Mouse (Mus musculus): ENCODE measurements around the gene Gbp5. TPM values are rescaled to one million over a fixed set of nuclear protein-coding genes. Genes with fewer than 3 reads are reported as not detected.
"Not testable (repeated sequence)": the region's sequence is repeated elsewhere in the genome, so short reads cannot be mapped to it uniquely, and the experiment has no call there.

The Gbp5 gene
- polyA plus RNA-seq, 1 experiment: 0.10 TPM

DNA sequence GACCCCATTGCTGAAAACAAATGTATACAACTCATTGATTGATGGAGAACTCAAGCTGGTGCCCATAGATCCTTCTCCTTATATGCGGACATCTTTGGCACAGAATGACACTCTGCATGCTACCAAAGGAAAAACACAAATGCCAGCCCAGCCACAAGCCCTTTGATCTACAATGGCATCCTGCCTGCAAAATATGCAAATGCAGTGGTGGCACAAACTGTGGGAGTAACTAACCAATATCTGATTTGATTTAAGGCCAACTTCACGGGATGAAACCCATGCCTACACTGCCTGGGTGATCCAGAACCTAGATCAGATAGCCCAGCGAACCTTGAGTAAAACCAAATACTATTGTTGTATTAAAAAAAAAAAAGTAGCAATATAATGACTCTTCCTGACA lies 52.9 kb downstream of the Gbp5 start:
- no peak for TF ChIP-seq POLR2A (IDR thresholded peaks at IDR 0.05; ENCODE audit: borderline replicate concordance, extremely low read depth, insufficient read depth, insufficient read length, poor library complexity, severe bottlenecking)
- TF ChIP-seq CTCF (IDR thresholded peaks at IDR 0.05; ENCODE audit: borderline replicate concordance, extremely low read depth, insufficient read depth, insufficient read length): no peak
- DNase-seq (ENCODE audit: low read depth): peak; percentile 54

DNA sequence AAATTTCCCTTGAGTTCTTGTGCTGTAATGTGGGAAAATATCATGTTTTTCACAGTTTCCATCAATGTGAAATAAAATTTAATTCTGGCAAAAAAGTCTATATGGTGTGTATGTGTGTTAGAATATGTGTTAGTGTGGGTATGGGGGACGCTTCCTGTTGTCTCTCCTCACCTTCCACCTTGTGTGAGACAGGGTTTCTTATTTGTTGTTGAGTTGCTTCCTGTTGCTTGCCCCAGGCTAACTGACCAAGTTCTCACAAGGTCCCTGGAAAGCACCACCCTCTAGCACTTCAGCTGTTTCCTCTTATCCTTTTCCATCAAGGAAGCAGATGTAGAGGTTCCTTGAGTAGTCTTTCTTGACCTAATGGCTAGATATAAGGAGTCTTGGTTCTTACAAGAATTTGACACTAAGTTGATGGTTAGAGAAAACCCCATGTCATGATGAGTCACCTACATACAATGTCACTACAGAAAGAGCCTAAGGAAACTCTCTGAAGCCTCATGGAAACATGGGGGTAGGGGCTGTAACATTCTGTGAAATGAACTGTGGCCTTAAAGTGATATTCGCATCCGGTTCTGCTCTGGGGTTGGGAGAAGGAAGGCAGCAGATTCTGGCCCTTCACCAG lies 56.4 kb downstream of the Gbp5 start:
- no peak for DNase-seq (ENCODE audit: low read depth)

DNA sequence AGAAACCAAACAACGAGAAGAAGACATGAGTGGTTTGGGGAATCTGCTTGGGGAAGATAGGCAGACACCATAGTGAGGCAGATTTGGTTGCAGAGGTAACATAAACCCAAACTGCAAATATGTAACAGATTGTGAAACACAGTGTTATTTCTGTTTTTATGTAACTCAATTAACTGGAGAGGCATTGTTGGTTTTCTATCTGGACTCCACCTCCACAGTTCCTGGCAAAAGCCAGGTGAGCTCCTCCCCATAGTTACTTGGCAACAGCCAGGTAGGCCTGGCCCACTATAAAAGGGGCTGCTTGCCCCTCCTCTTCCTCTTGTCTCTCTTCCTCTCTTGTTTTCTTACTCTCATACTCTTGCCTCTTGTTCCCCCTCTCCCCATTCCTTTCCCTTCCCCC lies 60.8 kb downstream of the Gbp5 start:
- DNase-seq (ENCODE audit: low read depth): no peak

More for the DNA sequence above, 56.4 kb downstream of the Gbp5 start:
- no peak for TF ChIP-seq CTCF (IDR thresholded peaks at IDR 0.05; ENCODE audit: borderline replicate concordance, extremely low read depth, insufficient read depth, insufficient read length)
- no peak for TF ChIP-seq POLR2A (IDR thresholded peaks at IDR 0.05; ENCODE audit: borderline replicate concordance, extremely low read depth, insufficient read depth, insufficient read length, poor library complexity, severe bottlenecking)

DNA sequence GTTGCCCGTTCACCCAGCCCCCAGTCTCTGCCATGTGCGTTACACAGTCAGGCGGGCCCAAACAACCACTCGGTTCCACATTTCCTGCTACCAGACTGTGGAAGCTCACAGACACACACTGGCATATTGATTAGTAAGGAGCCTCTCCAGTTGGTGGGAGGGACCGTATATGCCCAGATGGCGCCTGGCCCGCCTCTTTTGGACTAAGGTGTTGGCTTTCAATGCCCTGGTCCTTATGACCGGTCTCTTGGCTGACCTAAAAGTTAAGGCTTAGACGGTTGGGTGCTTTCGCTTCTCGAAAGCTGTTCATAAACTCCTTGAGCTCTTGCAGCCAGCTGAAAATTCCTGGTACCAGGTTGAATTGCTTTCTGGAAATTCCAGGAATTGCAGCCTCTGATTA lies 61.8 kb downstream of the Gbp5 start:
- DNase-seq (ENCODE audit: low read depth): no peak
- TF ChIP-seq CTCF (IDR thresholded peaks at IDR 0.05; ENCODE audit: borderline replicate concordance, extremely low read depth, insufficient read depth, insufficient read length) (no peak), POLR2A (IDR thresholded peaks at IDR 0.05; ENCODE audit: borderline replicate concordance, extremely low read depth, insufficient read depth, insufficient read length, poor library complexity, severe bottlenecking) (no peak)

More for the DNA sequence above, 60.8 kb downstream of the Gbp5 start:
- TF ChIP-seq CTCF (IDR thresholded peaks at IDR 0.05; ENCODE audit: borderline replicate concordance, extremely low read depth, insufficient read depth, insufficient read length) (no peak), POLR2A (IDR thresholded peaks at IDR 0.05; ENCODE audit: borderline replicate concordance, extremely low read depth, insufficient read depth, insufficient read length, poor library complexity, severe bottlenecking) (no peak)

DNA sequence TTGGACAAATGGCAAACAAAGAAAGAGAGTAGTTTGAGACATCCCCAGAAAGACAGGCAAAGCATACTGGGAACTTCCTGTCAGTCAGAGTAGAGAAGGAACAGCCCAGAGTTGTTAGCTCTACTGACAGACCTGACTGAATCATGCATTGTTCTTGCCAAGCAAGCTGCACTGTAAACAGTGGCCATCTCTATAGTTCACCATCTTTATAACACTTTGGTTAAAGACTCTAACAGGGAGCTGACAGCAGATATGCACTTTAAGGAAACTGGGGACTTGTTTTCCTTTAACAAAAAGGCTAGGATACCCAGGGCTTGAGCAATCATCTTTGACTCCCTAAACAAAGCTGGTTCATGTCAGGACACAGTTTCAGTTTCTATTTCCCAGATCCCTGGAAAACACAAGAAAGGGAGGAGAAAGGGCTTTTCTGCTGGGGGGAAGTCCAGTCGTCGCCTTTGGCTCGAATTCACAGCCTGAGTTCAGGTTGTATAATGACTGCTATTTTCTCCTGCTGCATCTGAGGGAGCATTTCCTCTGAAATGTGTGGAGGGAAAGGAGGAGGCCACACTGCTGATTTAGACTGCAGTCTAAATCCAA lies 66.0 kb downstream of the Gbp5 start, which contains the start of gene Gbp3:
TSS of gene Gbp3 (plus strand) at position 395 of the 597 bp plus-strand sequence.
- TF ChIP-seq POLR2A (IDR thresholded peaks at IDR 0.05; ENCODE audit: borderline replicate concordance, extremely low read depth, insufficient read depth, insufficient read length, poor library complexity, severe bottlenecking): no peak
- TF ChIP-seq CTCF (IDR thresholded peaks at IDR 0.05; ENCODE audit: borderline replicate concordance, extremely low read depth, insufficient read depth, insufficient read length): no peak
- DNase-seq (ENCODE audit: low read depth): peak; percentile 11

DNA sequence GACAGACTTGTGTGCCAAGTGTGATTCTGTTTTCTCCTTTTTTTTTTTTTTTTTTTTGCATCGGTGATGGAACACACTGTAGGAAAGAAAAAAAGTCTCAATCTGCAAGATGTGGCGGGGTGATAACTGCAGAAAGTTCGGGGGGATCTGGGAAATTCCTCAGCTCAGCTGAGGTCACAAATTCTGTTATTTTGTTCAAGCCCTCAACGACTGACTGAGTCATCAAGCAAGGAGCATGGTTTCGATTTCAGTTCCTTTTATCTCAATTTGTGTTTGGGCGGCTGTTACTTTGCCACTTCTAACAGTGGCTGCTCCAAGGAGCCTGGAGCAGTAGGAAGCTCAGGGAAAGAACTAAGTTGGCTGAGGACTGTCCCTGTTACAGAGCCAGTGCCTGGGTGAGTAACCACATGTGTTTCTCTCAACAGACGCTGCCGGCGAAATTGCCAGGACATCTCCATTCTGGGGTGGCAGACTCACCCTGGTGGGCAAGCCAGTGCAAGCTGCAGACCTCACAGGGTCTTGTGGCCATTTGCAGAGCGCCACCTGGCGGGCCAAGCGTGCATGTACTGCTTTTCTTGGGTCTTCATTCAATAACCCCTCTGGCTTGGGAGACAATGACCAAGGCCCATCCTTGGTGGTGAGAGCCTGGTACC lies 66.6 kb downstream of the Gbp5 start:
- peak; percentile 89 for DNase-seq (ENCODE audit: low read depth)
- peak; percentile 96 for TF ChIP-seq CTCF (IDR thresholded peaks at IDR 0.05; ENCODE audit: borderline replicate concordance, extremely low read depth, insufficient read depth, insufficient read length)
- no peak for TF ChIP-seq POLR2A (IDR thresholded peaks at IDR 0.05; ENCODE audit: borderline replicate concordance, extremely low read depth, insufficient read depth, insufficient read length, poor library complexity, severe bottlenecking)

DNA sequence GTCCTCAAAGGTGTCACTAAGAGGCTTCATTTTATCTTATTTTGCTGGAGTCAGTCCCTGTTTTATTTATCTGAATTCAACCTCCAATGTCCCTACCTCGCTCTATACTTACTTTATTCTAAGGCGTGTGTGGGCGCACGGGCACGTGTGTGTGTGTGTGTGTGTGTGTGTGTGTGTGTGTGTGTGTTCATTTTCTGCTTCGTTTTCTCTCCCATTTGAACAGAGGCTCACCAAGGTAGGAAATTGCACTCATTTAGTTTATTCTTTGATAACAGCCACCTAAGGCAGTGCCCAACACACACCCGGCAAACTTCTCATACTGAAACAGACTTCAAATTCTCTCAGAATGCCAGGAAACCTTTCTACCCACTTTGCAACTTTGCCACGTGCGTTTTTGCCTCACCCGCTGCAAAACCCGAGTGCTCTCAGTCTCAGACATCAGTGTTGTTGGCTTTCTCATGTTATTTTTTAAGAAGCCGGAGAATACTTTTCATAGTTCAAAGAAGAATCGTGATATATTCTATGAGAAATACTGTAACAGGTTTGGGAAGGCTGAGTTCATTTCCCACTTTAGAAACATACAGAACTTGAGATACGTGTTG lies 67.4 kb downstream of the Gbp5 start:
- DNase-seq (ENCODE audit: low read depth): no peak
- TF ChIP-seq POLR2A (IDR thresholded peaks at IDR 0.05; ENCODE audit: borderline replicate concordance, extremely low read depth, insufficient read depth, insufficient read length, poor library complexity, severe bottlenecking) (no peak), CTCF (IDR thresholded peaks at IDR 0.05; ENCODE audit: borderline replicate concordance, extremely low read depth, insufficient read depth, insufficient read length) (no peak)

DNA sequence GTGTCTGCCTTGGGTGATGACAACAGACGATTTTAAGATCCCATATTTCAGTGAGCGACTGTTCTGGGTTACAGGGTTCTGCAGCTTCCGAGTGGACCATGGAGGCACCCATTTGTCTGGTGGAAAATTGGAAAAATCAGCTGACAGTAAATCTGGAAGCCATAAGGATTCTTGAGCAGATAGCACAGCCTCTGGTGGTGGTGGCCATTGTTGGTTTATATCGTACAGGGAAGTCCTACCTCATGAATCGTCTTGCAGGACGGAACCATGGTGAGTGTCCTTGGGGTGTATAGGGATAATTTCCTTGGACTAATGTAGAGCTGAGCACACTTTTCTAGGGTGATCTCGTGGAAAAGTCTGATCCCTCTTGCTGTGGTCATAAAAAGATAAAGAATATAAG lies 67.9 kb downstream of the Gbp5 start:
- TF ChIP-seq CTCF (IDR thresholded peaks at IDR 0.05; ENCODE audit: borderline replicate concordance, extremely low read depth, insufficient read depth, insufficient read length) (no peak), POLR2A (IDR thresholded peaks at IDR 0.05; ENCODE audit: borderline replicate concordance, extremely low read depth, insufficient read depth, insufficient read length, poor library complexity, severe bottlenecking) (no peak)
- no peak for DNase-seq (ENCODE audit: low read depth)

DNA sequence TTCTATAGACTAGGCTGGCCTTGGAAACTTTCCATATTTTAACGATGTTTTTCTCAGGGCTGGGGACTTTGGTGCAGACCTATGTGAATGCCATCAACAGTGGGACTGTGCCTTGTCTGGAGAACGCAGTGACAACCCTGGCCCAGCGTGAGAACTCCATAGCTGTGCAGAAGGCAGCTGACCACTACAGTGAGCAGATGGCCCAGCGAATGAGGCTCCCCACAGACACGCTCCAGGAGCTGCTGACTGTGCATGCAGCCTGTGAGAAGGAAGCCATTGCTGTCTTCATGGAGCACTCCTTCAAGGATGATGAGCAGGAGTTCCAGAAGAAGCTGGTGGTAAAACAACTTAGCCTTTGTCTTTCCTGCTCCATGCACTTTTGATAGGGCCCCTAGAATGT lies 73.7 kb downstream of the Gbp5 start:
- DNase-seq (ENCODE audit: low read depth): not testable (repeated sequence)

DNA sequence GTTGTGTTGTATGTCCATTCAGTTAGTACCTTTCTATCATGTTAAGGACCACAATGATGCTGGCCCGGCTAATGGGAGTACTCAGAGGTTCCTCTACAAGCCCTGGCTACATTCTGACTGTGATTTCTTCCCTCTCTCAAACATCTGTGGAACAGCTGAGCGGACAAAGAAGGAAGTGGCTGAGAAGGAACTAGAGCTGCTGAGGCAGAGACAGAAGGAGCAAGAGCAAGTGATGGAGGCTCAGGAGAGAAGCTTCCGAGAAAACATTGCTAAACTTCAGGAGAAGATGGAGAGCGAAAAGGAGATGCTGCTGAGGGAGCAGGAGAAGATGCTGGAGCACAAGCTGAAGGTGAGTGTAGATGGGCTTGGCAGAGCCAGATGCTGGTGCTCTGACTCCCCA lies 77.0 kb downstream of the Gbp5 start:
- DNase-seq (ENCODE audit: low read depth): no peak
- TF ChIP-seq CTCF (IDR thresholded peaks at IDR 0.05; ENCODE audit: borderline replicate concordance, extremely low read depth, insufficient read depth, insufficient read length) (no peak), POLR2A (IDR thresholded peaks at IDR 0.05; ENCODE audit: borderline replicate concordance, extremely low read depth, insufficient read depth, insufficient read length, poor library complexity, severe bottlenecking) (no peak)

Other genes starting within 250 kb of the Gbp5 start
- 12.4 and 14.3 TPM in 2 replicates for gene Pdlim5, start 98.3 kb upstream of the Gbp5 start, polyA plus RNA-seq (2012; rRNA removed)
- 0.30 and 0.62 TPM in 2 replicates for gene Gbp7, start 36.4 kb downstream of the Gbp5 start, polyA plus RNA-seq (2012; rRNA removed)
- 0.62 and 1.1 TPM in 2 replicates for gene Gbp3, start 66.0 kb downstream of the Gbp5 start, polyA plus RNA-seq (2012; rRNA removed)
- not detected in 2 replicates for gene Gbp2b, start 100.9 kb downstream of the Gbp5 start, polyA plus RNA-seq (2012; rRNA removed)
- 0.25 and 0.75 TPM in 2 replicates for gene Gbp2, start 126.6 kb downstream of the Gbp5 start, polyA plus RNA-seq (2012; rRNA removed)
- 3.2 and 3.6 TPM in 2 replicates for gene Kyat3, start 207.1 kb downstream of the Gbp5 start, polyA plus RNA-seq (2012; rRNA removed)